Mouse (Mus musculus) c-Kit-positive CD71-positive TER-119-negative erythroid progenitor cells, embryonic 14.5 days (primary cell): Measurements from ENCODE around the gene Krt76.

Experiments used
- DNase-seq: peaks from one replicate; pipeline ENCODE4 v3.0.0-alpha.2; 2013; ENCODE audit warnings: low read depth

Krt76 gene

DNA sequence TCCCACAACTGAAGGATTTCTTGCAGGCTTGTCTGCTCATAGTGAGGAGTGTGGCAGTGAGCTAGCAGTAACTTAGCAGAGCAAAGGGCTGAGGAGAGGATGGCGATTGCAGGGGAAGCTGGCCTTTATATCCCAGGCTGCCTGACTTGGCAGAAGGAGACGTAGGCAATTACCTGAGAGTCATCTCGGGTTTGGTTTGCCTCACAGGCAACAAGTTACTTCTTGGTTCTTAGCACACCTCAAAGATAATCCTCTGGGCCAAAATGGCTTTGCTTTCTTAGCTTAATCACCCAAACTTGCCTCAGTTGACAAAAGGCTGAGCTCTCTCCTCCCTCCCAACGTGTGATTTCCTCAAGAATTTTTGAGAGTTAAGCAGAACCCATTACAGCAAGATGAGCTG is at the start of gene Krt76:
Gene Krt76 (minus strand): TSS at position 101 of the 400 bp plus-strand sequence.
- no peak for DNase-seq

DNA sequence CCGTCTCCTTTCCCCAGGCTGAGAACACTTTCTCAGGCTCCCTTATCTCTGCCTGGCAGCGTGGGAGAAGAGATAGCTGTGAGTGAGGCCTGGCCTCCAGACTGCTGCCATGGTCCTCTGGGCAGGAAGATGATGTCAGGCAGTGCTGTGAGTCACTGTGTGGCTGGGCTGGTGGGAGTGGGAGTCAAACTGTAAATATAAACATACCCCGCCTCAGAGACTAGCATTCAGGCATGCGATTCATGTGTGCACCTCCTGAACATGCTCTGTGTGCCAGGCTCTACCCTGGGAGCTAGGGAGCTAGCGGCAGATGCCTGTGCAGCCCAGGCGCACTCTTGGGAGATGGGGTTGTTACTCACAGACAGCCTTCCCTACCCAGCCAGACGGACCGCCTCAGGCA is 49.2 kb upstream of the Krt76 start:
- no peak for DNase-seq

DNA sequence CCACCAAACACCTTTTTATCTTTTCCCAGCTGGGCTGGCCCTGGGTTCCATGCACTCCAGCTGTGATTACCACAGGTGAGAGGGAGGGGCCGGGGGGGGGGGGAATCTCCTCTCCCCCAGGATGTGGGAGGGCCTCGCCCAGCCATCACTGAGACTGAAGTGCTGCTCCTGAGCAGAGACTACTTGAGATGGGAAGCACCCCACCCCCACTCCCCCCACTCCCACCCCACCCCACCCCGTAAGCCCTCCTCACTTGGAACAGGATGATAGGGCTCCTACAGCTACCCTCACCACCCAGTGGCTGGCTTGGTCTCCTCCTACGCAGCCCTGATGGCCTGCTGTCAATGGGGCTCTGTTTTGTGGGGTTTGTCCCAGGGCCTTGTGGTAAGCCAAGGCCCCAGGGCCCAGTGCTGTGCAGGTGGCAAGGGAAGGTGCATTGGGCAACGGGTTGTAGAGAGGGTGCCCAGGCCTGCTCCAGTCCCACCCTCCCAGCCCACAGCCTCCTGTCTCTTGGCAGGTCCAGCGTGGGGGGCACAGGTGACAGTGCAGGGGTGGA is 47.6 kb upstream of the Krt76 start, which contains the start of gene Krt79:
Gene Krt79 (minus strand): TSS at position 51 of the 556 bp plus-strand sequence.
- DNase-seq = no peak

DNA sequence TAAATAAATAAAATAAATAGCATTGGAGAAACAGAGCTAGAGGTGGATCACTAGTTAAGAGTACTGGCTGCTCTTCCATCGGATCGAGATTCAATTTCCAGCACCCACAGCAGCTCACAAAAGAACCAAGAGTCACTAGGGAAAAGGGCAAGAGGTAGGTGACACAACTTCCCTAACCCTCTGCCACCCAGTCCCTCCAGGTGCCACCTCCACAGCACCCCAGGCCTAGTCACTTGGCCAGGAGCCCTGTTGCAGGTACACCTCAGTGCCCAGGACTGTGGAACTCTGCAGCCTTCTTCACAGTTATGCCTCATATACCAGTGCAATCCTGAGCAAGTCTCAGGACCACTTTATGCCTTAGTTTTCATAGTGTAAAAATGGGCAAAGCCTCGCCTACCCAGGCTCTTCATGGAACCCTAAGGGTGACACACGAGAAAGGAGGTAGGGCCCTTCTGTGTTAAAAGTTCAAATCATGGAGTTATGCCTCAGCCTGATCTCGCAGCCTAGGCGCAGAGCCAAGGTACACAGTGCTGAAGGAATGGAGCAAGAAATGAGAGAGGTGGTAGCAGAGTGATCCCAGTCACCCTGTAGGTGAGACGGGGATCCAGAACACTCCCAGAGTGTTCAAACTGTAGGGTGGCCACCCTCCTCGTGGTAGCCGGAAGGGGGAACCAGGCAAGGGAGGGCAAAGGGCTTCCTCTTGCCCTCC is 46.0 kb upstream of the Krt76 start:
- no peak for DNase-seq

DNA sequence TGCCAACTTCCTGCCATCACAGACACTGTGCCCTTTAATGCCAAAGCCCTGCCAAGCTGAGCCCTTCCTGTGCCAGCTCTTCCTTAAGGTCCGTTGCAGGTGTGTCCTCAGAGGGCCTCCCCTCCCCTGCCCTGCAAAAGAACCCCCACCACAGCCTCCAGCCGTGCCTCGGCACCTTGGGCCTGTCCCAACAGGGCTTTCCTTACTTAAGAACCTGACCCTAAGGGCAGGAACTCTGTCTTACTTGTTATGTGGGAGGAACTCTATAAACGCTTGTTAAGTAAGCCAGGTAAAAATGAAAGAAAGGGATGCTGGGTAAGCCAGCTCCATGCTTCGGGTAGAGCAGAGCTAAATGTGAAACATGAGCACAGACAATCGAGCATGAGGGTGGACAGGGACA is 40.3 kb upstream of the Krt76 start:
- no peak for DNase-seq

DNA sequence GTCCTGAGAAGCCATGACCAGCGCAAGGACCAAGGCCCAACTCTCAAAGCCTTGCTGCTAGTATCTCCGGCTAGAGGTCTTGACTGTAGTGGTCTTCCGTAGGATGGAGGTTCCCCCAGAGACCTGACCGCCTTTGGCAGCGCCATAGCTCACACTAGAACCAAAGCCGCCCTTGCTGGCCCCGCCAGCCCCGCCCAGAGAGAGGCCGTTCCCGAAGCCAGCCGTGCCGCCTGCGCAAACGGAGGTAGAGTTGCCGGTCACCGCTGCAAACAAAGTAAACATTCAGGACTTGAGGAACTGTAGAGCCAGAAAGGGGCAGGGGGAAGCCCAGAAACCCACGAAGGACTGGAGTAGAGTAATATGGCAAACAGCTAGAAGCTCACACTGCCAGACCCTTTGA is 36.9 kb upstream of the Krt76 start:
- DNase-seq = no peak

DNA sequence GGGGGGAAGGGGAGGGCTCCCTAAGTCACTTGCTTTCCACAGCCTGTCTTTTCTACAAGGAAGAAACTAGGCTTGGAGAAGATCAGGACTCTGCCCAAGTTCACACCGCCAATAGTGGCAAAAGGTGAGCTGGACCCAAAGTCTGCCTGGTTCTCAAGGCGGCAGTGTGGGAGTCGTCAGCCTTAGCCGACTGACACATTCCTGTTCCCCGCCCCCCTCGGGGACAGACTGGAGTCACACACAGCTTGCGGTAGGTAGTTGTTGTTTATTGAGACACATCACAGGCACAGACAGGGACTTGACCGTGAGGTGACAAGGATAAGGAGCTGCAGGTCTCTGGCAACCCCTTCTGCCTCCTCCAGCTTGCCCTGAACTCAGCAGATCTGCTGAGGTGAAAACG is 36.4 kb upstream of the Krt76 start:
- no peak for DNase-seq

DNA sequence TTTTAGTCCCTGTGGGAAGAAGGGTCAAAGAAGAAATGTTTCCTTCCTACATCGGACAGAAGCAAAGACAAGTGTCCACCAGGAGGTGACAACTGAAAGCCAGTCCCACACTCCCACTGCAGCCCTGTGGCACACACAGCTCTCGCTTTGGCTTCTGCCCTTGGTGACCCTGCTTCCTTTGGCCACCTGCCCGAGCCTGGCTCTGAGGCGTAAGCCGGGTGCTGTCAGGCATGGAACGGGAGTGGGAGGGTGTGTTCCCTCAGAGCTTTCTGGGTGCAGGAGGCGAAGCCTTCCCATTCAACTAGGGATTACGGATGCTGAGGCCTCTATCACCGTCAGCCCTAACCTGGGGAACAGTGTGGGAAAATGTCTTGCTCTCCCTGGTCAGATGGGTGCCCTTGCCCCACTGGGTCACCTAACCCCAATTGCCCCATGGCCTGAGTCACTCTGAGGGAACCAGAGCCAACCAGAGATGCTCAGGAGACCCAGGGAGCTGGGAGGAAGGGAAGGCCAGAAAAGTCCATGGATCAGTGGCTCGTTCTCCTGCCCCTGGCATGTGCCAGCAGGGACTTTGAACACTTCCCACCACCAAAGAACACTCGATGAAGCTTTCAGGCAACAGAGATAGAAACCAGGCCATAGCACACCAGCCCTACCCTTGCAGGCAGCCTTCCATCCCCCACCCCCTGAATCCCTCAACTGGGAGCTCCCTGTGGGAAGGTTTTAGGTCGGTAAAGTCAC is 34.8 kb upstream of the Krt76 start:
- no peak for DNase-seq

DNA sequence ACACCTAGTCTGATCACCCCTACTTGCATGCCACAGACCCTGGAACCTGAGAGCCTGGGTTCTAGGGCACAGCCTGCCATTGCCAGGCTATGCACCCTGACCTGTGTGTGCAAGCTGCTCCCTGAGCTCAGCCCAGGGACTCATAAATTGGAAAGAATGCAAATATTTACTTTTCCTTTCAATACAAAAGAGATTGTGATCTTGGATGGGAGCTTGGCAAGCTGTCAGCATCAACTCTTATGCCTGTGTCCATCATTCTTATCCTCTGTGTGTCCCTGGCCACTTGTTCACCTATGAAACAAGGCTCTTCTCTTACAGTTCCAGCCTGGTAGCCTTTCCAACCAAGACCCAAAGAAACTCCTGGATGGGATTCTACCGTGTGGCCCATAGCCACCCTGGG is 32.3 kb upstream of the Krt76 start:
- DNase-seq = no peak

DNA sequence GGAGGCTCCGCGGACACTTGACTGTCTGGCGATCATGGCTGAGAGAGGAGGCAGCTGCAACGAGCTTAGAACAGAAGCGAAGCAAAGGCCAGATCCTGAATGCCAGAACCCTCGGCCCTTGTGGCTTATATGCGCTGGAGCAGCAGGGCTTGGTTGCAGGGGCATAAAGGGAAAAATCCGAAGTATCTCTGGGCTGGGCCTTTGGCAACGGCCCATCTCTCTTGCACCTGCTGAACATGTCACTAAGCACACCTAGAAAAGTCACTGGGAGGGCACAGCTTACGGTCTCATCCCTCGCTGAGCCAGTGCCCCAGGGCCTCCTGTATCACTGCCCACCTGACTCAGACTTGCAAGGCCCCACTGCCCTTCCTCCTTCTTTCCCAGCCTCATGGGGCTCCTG is 31.9 kb upstream of the Krt76 start, which contains the start of gene Krt4:
Gene Krt4 (minus strand): TSS at position 101 of the 400 bp plus-strand sequence.
- DNase-seq = no peak

DNA sequence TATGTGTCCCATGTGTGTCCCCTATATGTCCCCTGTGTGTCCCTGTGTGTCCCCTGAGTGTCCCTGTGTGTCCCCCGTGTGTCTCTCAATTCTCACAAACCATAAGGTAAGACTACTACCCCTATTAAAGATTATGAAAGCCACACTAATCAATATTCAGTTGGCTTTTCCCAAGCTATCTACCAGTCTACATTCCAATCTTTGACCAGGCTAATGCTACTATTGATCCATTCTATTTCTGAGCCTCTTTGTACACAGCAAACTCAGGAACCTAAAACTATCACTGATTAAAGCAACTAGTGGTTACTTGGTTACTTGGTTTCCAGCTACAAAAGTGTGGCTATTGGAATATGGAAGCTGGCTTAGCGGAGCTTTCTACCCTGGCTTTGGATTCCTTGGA is 29.6 kb upstream of the Krt76 start:
- DNase-seq = no peak

DNA sequence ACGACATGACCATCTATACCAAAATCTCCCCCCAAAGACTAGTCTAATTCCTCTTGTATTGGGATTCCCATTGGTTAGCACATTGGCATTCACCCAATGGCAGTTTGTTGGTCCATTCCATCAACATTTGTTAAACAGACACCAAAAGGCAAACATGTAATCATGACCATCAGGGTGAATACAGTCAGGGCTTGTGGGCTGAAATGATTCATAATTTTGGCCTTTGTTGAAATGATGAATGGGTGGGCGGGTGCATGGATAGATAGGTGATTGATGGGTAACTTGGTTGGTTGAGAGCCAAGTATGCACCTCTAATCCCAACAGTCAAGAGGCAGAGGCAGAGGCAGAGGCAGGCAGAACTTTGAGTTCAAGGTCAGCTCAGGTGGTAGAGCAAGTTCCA is 23.4 kb upstream of the Krt76 start:
- DNase-seq = no peak

DNA sequence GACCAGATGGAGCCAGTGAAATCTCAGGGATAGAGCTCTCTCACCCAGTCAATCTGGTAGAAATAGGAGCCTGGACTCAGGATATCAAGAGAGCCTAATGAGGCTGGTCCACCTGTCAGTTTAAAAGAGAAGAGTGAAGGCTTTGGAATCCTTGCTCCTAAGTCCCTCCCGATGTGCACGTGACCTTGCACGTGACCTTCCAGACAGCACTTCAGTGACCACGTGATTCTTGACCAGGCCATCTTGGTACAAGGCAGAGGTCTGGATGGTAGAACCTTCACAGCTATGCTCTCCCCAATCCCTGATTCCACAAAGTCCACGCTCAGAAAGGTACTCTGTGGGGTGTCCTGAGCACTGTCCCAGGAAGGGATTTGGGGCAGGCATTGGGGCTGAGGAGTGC is 12.1 kb upstream of the Krt76 start:
- DNase-seq = no peak

DNA sequence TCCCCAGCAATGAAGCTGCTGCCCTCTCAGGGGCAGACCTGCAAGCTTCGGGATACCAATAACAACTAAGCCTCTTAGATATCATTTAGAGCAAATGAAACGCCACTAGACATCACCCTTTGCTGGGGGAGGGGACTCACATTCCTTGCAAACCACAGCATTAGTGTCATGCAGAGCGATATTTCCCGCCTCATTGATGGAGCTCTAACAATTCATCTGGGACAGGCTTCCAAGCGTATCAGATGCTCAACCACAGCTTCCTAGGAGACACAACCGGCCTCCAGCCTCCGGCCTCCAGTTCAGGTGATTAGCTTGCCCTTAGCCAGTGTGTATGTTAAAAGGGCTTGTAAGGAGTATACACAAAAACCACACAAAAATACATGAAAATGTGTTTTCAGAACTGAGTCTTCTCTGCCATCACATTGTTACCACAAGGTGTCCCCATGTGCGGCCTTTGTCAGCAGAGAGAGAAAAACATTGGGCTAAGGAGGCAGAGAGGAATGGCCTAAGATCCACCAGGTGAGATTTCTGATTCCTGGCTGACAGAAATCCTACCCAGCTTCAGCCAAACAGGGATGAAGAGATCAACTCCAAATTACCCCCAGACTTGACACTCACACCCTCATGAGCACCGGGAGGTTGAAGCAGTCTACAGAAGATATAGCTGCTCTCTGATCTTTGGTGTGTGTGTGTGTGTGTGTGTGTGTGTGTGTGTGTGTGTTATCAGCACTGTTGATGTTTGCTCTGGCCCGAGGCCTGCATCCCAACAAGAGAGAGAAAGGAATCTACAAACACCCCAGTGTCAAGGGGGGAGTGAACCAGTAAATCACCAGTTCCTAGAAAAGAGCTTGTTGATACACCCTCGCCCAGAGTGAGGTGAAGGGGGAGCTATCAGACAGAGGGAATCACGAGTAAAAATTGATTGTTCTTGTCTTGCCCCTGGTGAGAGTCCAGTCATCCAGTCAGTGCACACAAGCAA is 9.7 kb upstream of the Krt76 start:
- DNase-seq = no peak

DNA sequence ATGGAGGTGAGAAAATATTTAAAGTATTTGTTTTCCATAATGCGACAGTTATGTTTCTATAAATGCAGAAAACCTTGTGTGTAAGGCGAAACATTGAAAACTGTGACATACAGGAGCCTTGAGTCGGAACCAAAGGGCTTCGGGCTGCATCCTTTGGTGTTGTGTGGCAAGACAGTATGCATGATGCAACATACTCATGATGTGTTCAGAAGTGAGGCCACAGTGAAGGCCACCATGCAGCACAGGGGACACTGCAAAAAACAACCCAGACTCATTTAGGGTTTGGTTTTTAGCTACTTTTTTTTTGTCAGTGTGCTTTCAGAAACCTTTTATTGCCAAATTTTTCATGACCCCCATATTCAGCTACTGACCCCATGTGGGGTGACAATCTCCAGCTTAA is 2.5 kb upstream of the Krt76 start:
- DNase-seq = no peak

DNA sequence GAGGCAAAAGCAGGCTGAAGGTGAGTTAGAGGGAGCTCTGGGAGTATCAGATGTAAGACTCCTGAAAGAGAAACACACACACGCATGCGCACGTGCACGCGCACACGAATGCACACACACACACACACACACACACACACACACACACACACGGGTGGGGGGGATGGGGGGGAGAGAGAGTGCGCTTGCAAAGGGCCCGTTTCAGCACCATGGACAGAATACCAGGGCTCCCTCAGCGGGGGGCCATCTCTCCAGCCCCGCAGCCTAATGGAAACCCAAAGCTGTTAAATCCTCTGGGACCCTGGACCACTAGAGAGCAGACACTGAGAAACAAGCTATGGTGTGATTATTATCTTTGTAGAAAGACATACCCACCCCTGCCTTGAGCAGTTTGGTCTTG is 12.9 kb downstream of the Krt76 start:
- no peak for DNase-seq

DNA sequence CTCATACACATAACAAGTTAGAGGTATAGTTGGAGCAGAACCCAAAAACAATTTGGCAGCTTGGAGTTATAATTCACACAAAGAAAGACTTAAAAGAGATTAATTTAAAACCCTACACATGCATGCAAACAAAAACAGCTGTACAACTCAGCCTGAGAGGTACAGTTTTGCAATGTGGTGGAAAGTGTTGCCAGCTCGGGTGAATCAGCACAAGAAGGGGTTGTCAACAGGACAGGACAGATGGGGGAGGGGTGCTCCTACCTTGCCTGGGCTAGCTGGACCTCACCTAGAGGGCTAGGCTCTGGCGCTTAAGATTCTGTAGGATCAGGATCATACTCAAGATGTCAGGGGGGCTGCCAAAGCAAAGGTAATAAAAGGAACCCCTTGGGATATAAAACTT is 14.7 kb downstream of the Krt76 start:
- no peak for DNase-seq

DNA sequence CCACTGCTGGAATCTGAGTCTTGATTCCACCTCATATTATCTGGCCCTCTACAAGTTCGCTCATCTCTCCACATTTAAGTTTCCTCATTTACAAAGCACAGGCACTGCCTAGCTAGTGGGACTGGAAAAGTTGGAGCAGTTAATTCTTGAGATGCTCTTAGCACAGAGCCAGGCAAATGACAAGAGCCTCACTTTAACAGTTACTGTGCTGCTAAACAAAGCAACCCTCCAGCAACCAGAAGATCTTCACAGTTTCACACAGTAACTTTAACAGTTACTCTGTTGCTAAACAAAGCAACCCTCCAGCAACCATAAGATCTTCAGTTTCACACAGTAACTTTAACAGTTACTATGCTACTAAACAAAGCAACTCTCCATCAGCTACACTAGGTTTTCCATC is 18.3 kb downstream of the Krt76 start:
- DNase-seq = no peak

DNA sequence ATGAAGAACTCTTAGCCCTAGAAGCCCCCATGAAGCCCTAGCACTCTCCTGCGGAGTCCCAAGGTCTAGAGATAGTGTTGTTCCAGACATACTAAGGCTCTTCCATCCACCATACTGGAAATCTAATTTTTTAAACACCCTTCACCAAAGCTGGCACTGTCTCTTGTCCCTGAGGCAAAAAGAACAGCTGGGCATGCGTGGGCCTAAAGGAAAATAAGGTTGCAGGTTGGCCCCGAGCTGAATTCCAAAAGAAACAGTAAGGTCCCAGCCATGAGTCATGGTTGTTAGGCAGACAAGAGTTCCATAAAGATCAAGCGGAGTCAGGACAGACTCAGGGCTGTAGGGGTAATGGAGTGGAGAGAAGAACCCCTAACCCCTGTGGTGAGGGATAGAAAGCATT is 19.5 kb downstream of the Krt76 start:
- DNase-seq = no peak

DNA sequence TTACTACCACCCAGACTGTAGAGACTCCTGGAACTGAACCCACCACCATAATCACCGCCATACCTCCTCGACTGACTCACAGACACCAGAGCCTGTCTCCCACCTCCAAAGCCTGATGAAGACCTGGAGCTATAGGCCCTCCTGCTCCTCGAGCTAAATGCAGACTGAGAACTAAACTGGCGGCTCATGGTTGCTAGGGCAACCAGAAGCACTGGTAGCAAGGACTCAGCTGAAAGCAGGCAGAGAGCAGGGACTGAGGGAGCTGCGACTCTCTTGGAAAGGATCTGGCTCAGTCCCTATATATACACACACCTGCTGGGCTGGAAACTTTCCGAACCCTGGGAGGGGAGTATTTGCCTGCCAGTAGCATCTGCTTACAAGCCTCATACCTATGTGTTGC is 23.3 kb downstream of the Krt76 start, which contains the start of gene Krt77:
Gene Krt77 (minus strand): TSS at position 275 of the 400 bp plus-strand sequence.
- DNase-seq = no peak

DNA sequence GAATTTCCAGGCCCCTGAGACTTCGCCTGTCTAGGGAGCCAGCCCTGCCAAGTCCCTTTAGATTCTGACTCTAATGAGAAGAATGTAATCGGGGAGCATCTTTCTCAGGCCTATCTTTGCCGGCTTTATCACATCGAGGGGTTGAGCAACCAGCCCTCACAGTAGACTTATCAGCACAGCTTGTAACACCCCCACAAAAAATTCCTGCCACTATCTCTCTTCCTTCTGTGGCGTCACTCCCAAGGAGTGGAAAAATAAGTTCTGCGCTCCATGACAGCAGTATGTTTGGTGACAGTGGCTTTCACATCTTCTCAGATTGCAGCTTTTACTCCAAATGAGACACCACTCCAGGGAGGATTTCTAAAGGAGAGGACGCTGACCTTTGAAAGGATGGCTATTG is 26.0 kb downstream of the Krt76 start:
- DNase-seq = no peak
